Mouse (Mus musculus): ENCODE results near the gene Prkra.

Prkra gene

DNA sequence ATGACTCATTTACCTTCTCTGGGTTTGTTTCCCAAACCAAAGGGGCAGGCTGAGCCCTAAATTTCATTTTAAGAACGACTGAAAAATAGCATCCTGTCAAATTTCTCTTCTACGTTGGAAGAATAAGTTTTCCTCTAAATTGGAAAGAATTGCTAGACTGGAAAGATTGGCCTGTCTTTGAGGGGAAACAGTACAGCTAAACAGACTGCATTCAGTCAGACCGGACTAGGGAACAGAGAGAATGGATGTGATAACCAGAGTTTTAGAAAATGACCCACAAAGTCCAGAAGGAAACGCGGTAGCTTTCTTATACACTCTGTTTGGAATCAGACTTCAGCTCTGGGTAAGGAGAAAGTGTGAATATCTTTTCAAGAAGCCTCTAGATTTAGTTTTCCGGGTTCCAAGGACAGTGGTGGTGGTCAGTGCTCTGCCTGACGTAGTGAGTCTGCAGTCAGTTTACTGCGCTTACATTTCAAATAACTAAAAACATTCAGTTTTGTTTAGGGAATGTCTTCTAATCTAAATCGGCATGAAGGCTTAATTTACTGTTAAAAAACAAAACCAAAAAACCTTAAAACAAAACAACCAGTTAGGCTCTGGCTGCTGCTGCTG, 24.4 kb upstream of the Prkra start:
- no peak for TF ChIP-seq GATA4 (IDR thresholded peaks at IDR 0.05; ENCODE audit: insufficient replicate concordance, low read length)

DNA sequence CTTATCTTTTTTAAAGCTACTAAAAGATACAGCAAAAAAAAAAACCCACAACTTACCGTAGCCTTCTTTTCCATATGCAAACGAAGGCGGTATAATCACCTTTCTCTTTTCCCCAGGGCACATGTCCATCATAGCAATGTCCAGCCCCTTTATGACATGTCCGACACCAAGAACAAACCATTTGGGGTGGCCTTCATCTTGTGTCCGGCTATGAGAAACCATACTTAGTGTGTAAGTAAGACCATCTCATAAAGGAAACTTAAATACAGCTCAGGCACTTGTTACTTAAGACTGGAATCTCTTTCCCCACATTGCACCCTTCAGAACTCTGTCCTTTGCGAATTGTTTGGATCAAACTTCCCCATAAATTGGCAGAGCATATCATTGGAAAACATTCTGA, 23.8 kb upstream of the Prkra start:
- TF ChIP-seq GATA4 (IDR thresholded peaks at IDR 0.05; ENCODE audit: insufficient replicate concordance, low read length), result no peak

DNA sequence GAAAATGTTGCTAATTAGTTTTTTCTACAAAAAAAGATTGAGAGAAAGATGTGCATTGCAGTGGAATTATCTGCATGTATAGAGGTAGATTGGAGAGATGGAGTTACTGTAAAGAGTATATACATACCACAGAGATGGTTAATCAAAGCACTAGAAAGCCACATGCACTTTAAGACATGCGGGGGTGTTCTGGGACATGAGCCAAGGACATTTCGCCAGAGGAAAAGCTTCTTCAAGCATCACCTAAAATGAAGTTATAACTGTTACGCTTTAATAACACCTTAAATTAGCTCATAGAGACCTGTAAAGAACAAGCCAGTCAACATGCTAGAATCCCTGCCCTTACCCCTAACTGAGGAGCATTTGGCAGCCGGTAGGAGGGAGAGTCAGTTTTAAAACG, 19.4 kb upstream of the Prkra start:
- no peak for TF ChIP-seq GATA4 (IDR thresholded peaks at IDR 0.05; ENCODE audit: insufficient replicate concordance, low read length)

DNA sequence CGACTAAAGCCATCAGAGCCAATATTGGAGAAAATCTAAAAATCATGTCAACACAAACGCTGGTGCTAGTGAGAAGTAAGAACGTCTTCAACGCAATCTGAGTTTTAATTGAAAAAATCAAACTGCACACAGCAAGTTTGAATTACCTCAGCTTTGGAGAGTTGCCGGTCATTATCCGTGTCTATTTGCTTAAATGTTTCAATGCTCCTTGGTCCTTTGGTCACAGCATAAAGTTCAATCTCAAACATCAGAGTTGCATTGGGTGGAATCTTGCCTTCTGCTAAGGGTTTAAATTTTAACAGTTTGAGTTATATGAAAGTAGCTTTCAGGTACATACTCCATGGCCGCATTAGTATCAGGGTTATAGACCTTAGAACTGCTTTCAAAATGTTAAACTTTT, 17.7 kb upstream of the Prkra start:
- no peak for TF ChIP-seq GATA4 (IDR thresholded peaks at IDR 0.05; ENCODE audit: insufficient replicate concordance, low read length)

DNA sequence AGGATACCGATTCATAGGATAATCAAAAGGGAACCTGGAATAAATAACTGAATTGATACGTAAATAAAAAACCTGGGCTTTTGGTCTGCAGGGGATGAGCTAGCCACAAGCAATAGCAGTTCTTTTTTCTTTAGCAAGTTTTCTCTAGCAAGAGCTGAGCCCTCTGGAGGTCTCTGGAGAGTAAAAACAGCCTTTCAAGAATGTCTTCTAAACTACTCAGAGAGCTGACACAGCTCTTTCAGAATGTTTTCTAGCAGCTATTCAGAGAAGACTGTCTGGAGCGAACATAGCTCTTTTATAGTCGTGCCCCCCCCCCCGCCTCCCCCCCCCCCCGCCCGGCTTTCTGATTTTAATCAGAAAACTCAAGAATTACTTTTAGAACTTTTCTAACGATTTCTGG, 11.6 kb upstream of the Prkra start:
- no peak for TF ChIP-seq GATA4 (IDR thresholded peaks at IDR 0.05; ENCODE audit: insufficient replicate concordance, low read length)

DNA sequence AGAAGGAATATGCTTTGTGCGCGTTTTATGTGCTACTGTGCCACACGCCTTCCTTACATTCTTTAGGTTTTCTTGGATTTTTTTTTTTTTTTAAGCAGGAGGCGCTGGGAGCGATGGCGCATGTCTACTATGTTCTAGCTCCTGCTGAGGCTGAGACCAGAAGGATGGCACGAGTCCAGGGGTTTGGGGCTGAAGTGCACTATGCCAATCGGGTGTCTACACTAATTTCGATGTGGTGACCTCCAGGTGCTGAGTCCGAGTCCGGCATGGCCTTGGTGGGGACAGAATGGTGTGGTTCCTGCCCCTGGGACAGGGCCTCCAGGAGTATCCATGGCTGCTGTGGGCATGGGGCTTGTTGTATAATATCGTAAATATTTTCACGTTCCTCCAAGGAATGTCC, 10.7 kb upstream of the Prkra start:
- TF ChIP-seq GATA4 (IDR thresholded peaks at IDR 0.05; ENCODE audit: insufficient replicate concordance, low read length), result no peak

DNA sequence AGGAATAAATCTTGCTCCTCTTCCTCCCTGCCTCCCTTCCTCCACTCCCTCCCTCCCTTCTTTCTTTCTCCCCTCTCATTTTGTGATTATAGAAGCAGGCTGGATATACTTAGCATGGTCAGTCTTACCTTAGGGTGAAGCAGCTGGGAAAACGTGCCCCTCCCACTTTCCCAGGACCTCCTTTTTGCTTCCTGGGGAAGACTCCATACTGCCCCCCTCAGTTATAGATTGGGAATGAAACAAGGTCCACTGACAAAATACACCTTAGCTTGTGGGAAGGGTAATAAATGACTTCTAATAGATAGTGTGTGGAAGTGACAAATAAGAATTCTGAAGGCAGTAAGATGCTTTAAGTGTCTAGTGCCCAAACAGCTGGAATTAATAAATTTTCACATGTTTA, 8.2 kb upstream of the Prkra start:
- no peak for TF ChIP-seq GATA4 (IDR thresholded peaks at IDR 0.05; ENCODE audit: insufficient replicate concordance, low read length)

DNA sequence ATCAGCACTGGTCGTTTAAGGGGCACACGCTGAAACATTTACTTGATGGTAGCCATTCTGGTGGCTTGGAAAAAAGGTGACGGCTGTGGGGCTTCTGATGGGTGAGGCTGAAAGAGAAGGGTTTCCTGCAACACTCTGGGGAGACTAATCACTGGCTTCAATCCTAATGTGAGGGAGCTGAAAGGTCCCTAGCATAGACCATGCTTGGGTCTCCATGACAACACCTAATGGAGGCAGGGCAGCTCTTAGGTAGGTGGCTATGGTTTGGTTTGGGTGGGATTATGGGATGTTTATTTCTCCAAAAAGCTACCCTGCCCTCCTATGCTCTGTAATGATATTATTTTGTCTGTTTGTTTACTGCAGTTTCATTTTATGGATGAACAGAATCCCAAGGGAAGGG, 7.6 kb upstream of the Prkra start:
- TF ChIP-seq GATA4 (IDR thresholded peaks at IDR 0.05; ENCODE audit: insufficient replicate concordance, low read length), result no peak

DNA sequence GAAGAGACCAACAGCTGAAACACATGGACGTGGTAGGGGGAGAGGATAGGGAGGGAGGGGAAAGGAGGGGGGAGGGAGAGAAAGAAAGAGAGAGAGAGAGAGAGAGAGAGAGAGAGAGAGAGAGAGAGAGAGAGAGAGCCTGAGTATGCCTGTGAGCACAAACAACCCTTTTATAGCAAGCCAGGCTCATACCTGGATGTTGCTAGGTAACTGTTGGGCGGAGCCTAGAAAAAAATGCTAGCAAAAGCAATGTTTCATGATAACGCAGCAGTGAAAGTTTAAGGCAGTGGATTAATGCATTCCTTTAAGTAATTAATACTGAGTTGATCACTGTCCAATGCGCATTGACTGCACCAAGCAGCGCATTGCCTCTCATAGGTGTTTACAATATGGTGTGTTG, 6.8 kb upstream of the Prkra start:
- TF ChIP-seq GATA4 (IDR thresholded peaks at IDR 0.05; ENCODE audit: insufficient replicate concordance, low read length), result no peak

DNA sequence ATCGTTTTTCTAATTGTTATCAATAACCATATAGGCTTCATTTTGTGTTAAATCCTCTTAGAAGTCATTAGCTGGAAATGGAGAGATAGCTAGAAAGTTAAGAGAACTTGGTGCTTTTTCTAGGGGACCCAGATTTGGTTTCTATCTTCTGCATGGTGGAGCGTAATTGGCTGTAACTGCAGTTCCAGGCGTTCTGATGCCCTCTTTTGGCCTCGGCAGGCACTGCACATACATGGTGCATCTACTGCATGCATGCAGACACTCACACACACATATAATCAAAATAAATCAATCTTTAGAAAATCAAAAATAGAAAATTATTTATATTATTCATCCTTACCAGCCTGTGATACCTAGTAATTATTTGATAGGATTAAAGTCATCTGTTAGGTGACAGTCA, 5.3 kb upstream of the Prkra start:
- TF ChIP-seq GATA4 (IDR thresholded peaks at IDR 0.05; ENCODE audit: insufficient replicate concordance, low read length), result no peak

DNA sequence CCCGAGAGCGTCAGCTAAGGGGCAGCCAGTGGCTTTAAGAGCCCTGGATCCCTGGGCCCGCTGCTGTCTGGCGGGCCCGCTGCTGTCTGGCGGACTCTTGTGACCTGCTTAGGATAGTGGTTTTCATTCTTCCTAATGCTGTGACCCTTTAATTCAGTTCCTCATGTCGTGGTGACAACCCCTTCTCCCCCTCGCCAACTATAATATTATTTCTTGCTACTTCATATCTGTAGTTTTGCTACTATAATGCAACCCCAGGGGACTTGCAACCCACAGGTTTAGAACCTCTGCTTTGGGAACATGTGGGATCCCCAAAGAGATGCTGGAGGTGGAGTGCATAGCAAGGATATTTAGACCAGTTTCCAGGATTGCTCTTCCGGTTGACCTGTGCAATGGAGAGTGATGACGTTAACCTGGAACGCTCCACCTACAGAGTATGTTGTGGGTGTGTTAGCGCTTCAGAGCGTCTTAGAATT, 889 bp upstream of the Prkra start:
- TF ChIP-seq GATA4 (IDR thresholded peaks at IDR 0.05; ENCODE audit: insufficient replicate concordance, low read length), result no peak

DNA sequence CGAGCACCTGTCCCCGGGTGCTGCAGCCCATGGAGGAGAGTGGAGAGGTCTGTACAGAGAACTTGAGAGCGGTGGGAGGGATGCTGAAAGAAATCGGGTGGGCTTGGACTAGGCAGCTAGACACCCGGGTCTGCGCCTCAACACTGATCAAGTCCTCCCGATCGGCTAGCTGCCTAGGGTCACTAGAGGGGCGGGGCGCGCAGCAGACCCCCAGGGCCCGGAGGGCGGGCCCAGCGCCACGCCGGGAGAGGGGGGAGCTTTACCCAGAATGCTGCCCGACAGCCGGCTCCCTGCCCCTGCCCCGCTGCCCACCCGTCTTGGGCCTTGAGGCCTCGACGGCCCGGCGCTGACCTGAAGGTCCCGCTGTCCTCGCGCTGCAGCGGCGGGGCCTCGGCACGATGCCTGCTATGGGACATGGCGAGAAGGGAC, 360 bp downstream of the Prkra start:
- no peak for TF ChIP-seq GATA4 (IDR thresholded peaks at IDR 0.05; ENCODE audit: insufficient replicate concordance, low read length)

DNA sequence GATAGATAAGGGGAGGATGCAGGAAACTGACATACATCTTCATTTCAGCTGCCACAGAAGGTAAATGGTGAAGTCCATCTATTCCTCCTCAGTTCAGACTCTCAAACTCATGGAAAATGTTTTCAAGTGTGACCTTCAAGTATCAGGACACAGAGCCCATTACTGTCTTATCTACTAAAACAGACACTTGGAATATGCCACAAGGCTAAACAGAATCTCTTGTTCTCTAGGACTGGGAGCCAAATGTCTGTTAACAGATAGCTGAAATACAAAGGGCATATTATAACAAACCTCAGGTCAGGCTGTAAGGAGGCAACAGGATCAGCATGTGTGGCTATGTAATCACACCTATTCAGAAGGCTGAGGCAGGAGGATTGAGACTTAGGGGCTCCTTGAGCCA, 4.0 kb downstream of the Prkra start:
- TF ChIP-seq GATA4 (IDR thresholded peaks at IDR 0.05; ENCODE audit: insufficient replicate concordance, low read length), result no peak

DNA sequence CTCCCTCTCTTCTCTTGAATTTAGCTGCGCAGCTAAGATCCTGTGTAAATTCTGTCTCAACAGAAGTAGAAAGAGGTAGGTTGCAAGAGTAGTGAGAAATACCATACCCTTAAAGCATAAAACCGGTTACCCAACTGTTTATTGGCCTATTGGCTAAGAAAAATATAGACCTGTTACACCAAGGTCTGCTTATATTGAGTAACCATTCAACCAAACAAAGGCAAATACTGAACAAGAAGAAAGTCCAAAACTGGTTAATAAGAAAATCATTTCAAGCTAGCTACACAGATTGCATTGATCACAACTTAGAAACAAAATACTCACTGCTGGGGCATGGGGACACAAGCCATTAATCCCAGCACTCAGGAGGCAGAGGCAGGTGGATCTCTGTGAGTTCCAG, 8.2 kb downstream of the Prkra start:
- TF ChIP-seq GATA4 (IDR thresholded peaks at IDR 0.05; ENCODE audit: insufficient replicate concordance, low read length), result no peak

DNA sequence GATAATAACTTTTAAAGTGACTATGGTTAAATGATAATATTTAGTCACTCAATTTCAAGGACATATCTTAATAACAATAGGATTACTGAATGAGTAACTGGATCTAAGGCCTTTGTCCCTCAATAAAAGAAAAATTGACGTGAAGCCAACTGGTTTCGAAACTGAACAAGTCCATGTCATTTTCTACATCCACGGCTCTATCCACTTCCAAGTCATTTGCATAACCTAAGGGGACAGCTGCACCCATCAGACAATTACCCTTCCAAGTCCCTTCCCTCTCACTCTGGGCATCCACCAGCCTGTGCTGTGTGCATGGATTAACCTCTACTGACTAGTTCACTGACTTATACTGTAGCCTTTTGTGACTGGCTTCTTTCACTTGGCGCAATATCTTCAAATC, 16.2 kb downstream of the Prkra start:
- no peak for TF ChIP-seq GATA4 (IDR thresholded peaks at IDR 0.05; ENCODE audit: insufficient replicate concordance, low read length)

DNA sequence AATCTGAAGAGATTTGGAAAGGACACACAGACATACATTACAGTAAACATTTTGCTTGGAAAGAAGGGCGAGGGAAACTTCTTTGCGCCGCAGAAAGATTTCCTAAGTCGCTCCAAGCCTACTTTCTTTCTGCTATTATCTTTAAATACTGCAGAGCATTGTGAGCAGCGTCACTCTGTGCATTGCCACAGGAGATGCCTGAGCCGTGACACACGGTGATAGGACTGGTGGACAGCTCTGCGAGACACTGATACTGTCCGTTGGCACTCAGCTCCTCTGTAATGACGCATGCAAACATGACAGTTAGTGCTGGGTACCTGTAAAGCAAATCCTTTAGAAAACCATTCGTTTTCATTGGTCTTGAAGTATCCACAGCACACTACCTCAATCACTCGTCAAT, 17.5 kb downstream of the Prkra start:
- TF ChIP-seq GATA4 (IDR thresholded peaks at IDR 0.05; ENCODE audit: insufficient replicate concordance, low read length), result no peak

DNA sequence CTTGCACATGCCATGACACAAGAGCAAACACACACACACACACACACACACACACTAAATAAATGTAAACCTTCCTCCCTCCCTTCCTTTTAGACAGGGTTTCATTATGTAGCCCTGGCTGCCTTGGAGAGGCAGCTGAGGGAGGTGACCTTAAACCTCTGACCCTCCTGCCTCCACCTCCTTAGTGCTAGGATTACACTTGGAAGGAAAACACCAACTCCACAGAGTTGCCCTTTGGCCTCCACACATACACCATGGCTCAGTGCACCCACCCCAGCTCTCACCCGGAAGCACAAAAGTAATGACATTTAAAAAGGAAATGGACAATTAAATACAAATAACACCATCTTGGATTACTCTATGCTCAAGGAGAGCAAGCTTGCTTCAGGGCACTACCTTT, 26.1 kb downstream of the Prkra start:
- TF ChIP-seq GATA4 (IDR thresholded peaks at IDR 0.05; ENCODE audit: insufficient replicate concordance, low read length), result no peak
